Mouse (Mus musculus) bone marrow macrophage, adult 2 months (primary cell): ENCODE measurements around the gene Ddx41.

Experiments used
- CTCF ChIP-seq: IDR thresholded peaks from 2 replicates; pipeline ENCODE4 v1.5.1; 2012; ENCODE audit warnings: low read depth, mild to moderate bottlenecking, low read length, moderate library complexity
- POLR2A ChIP-seq: IDR thresholded peaks from 2 replicates; pipeline ENCODE4 v1.6.1; 2012; ENCODE audit warnings: mild to moderate bottlenecking, low read depth, low read length, borderline replicate concordance

GRCm38 (mm10) chr13:55505810-55506209 lies 30.6 kb downstream of the Ddx41 start:
- TF ChIP-seq CTCF (no peak), POLR2A (no peak)
